Mouse (Mus musculus): ENCODE measurements around the gene Clec11a.

The Clec11a gene

GRCm38 (mm10) chr7:44277250-44277622 is 29.5 kb downstream of the Clec11a start:
- DNase-seq (ENCODE audit: low read depth, low spot score): no peak

GRCm38 (mm10) chr7:44276461-44277249 is 30.0 kb downstream of the Clec11a start:
- no peak for DNase-seq (ENCODE audit: low read depth, low spot score)

GRCm38 (mm10) chr7:44275546-44275945 is 31.2 kb downstream of the Clec11a start:
- no peak for DNase-seq (ENCODE audit: low read depth, low spot score)

- no peak for DNase-seq (ENCODE audit: low read depth, low spot score)
Measured at GRCm38 (mm10) chr7:44274096-44274495, 32.6 kb downstream of the Clec11a start.

GRCm38 (mm10) chr7:44273446-44273845 is 33.3 kb downstream of the Clec11a start:
- no peak for DNase-seq (ENCODE audit: low read depth, low spot score)

- no peak for DNase-seq (ENCODE audit: low read depth, low spot score)
Measured at GRCm38 (mm10) chr7:44272546-44272945, 34.2 kb downstream of the Clec11a start.

- no peak for DNase-seq (ENCODE audit: low read depth, low spot score)
Measured at GRCm38 (mm10) chr7:44271309-44271708, 35.4 kb downstream of the Clec11a start.

- DNase-seq (ENCODE audit: low read depth, low spot score): no peak
Measured at GRCm38 (mm10) chr7:44269397-44269796, 37.3 kb downstream of the Clec11a start.

GRCm38 (mm10) chr7:44268117-44268516 is 38.6 kb downstream of the Clec11a start:
- DNase-seq (ENCODE audit: low read depth, low spot score): no peak

GRCm38 (mm10) chr7:44262791-44263643 is 43.7 kb downstream of the Clec11a start:
- peak; percentile 77 for DNase-seq (ENCODE audit: low read depth, low spot score)

GRCm38 (mm10) chr7:44261147-44261546 is 45.6 kb downstream of the Clec11a start, which contains the start of gene Gm15517:
Gene Gm15517 (plus strand): TSS chr7:44261447.
- no peak for DNase-seq (ENCODE audit: low read depth, low spot score)

- DNase-seq (ENCODE audit: low read depth, low spot score): no peak
Measured at GRCm38 (mm10) chr7:44260410-44260809, 46.3 kb downstream of the Clec11a start.

GRCm38 (mm10) chr7:44257278-44257677 is 49.4 kb downstream of the Clec11a start, which contains the start of gene Acp4:
Gene Acp4 (minus strand): TSS chr7:44257378.
- DNase-seq (ENCODE audit: low read depth, low spot score): no peak

GRCm38 (mm10) chr7:44254930-44255329 is 51.8 kb downstream of the Clec11a start:
- no peak for DNase-seq (ENCODE audit: low read depth, low spot score)

GRCm38 (mm10) chr7:44253023-44253616 is 53.6 kb downstream of the Clec11a start:
- DNase-seq (ENCODE audit: low read depth, low spot score): no peak

Measured in c-Kit-negative CD71-positive TER-119-positive erythroid progenitor cells, embryonic 14.5 days (primary cell).